Mouse (Mus musculus) retina, postnatal 1 day (tissue): ENCODE measurements around the gene Gm2004.
"Not testable (repeated sequence)": the region's sequence is repeated elsewhere in the genome, so short reads cannot be mapped to it uniquely, and the experiment has no call there.

Experiments
- DNase-seq: peaks from one replicate; pipeline ENCODE4 v3.0.0-alpha.2; 2012

The Gm2004 gene

DNA sequence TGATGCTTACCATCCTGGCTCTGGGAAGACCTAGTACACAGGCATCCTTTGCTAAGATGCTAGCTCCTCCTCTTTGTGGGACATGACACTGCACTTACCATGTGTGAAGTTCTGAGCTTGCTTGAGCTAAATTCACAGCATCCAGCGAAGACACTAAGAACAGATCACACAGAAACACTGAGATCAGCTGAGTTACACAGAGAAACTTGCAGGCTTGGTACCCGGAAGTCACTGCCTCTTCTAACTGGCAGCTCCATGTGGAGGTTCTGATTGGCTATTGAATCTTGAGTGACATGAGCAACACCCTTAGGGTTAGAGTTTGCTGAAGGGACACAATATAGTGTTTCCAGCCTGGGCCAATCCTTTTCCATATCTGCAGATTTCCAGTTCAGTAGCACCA is at the start of gene Gm2004:
Gene Gm2004 (minus strand): TSS at position 101 of the 400 bp plus-strand sequence.
- not testable (repeated sequence) for DNase-seq
